Mouse (Mus musculus) kidney, adult 9 months (tissue): Measurements from ENCODE around the gene Asz1.

Source experiments
- DNase-seq: peaks from one replicate; pipeline ENCODE4 v3.0.0; 2022

Asz1 gene

DNA sequence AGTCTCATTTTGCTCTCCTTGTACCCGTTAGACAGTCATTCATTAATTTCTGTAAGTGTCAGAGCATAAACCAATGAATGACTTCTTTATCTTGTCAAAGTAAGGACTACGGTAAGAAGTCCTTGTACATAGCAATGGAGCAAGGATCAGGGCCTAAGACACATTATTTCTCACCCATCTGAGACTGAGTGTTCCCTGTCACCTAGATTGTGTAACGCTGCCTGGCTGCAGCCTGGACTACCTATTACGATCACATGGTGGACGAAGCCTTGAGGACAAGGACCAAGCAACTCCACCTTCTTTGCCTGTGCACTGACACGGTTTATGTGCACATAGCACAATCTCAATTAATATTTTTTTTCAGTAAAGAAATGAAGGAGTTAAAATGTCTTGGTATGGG, 106.8 kb downstream of the Asz1 start:
- no peak for DNase-seq
